ENCODE assay signal across 20 mouse cellular contexts in genomic region chr2:103910601-103911000, GRCm38 (mm10). TPM values are rescaled to one million over a fixed set of nuclear protein-coding genes. Genes with fewer than 3 reads are reported as not detected.
DNase-seq lines count a peak whose midpoint lies in the region; ATAC-seq and TF ChIP-seq lines count a peak whose summit lies in the region.
"Had no signal": no experiment of that assay in that cellular context is flagged by ENCODE, and none has a peak within 500 bp of the region (broad histone marks: within the 10 kb centered on the region; RNA-seq: fewer than 3 reads in every experiment).

No protein-coding gene starts in this region.

- no peak overlapping the region for H3K9ac ChIP-seq in hindbrain, postnatal 0 days (replicated peaks; ENCODE audit: low read length)
- H3K9ac ChIP-seq in hindbrain, embryonic 16.5 days (ENCODE audit: low read depth, low read length): no peak overlapping the region
- no peak overlapping the region for H3K9ac ChIP-seq in liver, embryonic 13.5 days
- H3K9ac ChIP-seq: embryonic facial prominence, embryonic 15.5 days; hindbrain, embryonic 12.5 days; intestine, embryonic 15.5 days had no signal

- H3K4me1 ChIP-seq in hindbrain, postnatal 0 days (ENCODE audit: insufficient read depth, low read length): no peaks in the 10 kb centered on the region
- peaks cover 7% of the 10 kb centered on the region for H3K4me1 ChIP-seq in hindbrain, embryonic 16.5 days (ENCODE audit: control insufficient read depth, insufficient read depth, low read depth, low read length)
- peaks cover 36% of the 10 kb centered on the region for H3K4me1 ChIP-seq in liver, embryonic 13.5 days (replicated peaks)
- H3K4me1 ChIP-seq: intestine, embryonic 15.5 days had no signal

- H3K27me3 ChIP-seq in hindbrain, postnatal 0 days (ENCODE audit: insufficient read depth, low read length): no peaks in the 10 kb centered on the region
- no peaks in the 10 kb centered on the region for H3K27me3 ChIP-seq in hindbrain, embryonic 16.5 days (replicated peaks; ENCODE audit: control insufficient read depth, insufficient read depth, low read length)
- no peaks in the 10 kb centered on the region for H3K27me3 ChIP-seq in liver, embryonic 13.5 days
- H3K27me3 ChIP-seq: embryonic facial prominence, embryonic 15.5 days; hindbrain, embryonic 12.5 days; intestine, embryonic 15.5 days had no signal

- ATAC-seq in hindbrain, postnatal 0 days: peak; percentile 36
- no peak for ATAC-seq in hindbrain, embryonic 16.5 days
- no peak for ATAC-seq in liver, embryonic 13.5 days (ENCODE audit: low read depth)
- ATAC-seq: activated CD4-positive, CD25-positive, alpha-beta regulatory T cell, adult 4 months; forebrain, embryonic 14.5 days; intestine, embryonic 15.5 days; Patski had no signal

- 63% methylated on average over 5 of the region's 5 CpGs for WGBS in hindbrain, postnatal 0 days
- WGBS in hindbrain, embryonic 16.5 days: 83% methylated on average over 5 of the region's 5 CpGs
- WGBS in liver, embryonic 13.5 days (ENCODE audit: insufficient replicate concordance): 86% methylated on average over 5 of the region's 5 CpGs

- no peaks in the 10 kb centered on the region for H3K36me3 ChIP-seq in hindbrain, postnatal 0 days (ENCODE audit: insufficient read depth, low read length)
- H3K36me3 ChIP-seq in hindbrain, embryonic 16.5 days (ENCODE audit: control insufficient read depth, insufficient read depth, low read length): no peaks in the 10 kb centered on the region
- H3K36me3 ChIP-seq in liver, embryonic 13.5 days: peaks cover 25% of the 10 kb centered on the region; the same call in 1 of the 2 replicates
- H3K36me3 ChIP-seq: embryonic facial prominence, embryonic 15.5 days; forebrain, embryonic 10.5 days; hindbrain, embryonic 12.5 days; intestine, embryonic 15.5 days had no signal

- no peak for TF ChIP-seq CTCF in hindbrain, postnatal 0 days (IDR thresholded peaks at IDR 0.05; ENCODE audit: low read depth)

- no peaks in the 10 kb centered on the region for H3K9me3 ChIP-seq in hindbrain, postnatal 0 days (ENCODE audit: low read length)
- H3K9me3 ChIP-seq in hindbrain, embryonic 16.5 days (ENCODE audit: control insufficient read depth, low read length): no peaks in the 10 kb centered on the region
- H3K9me3 ChIP-seq in liver, embryonic 13.5 days (replicated peaks): no peaks in the 10 kb centered on the region
- H3K9me3 ChIP-seq: embryonic facial prominence, embryonic 15.5 days; forebrain, embryonic 10.5 days; hindbrain, embryonic 12.5 days; intestine, embryonic 15.5 days had no signal

- H3K27ac ChIP-seq in hindbrain, postnatal 0 days: no peak overlapping the region
- no peak overlapping the region for H3K27ac ChIP-seq in hindbrain, embryonic 16.5 days (ENCODE audit: low read depth, low read length)
- H3K27ac ChIP-seq in liver, embryonic 13.5 days: peak overlapping the region; percentile 1; the same call in 1 of the 2 replicates
- H3K27ac ChIP-seq: embryonic facial prominence, embryonic 15.5 days; forebrain, embryonic 10.5 days; gastrocnemius, adult 2 months; hindbrain, embryonic 12.5 days; intestine, embryonic 15.5 days had no signal

- peak; percentile 70 to 78 for DNase-seq in cerebellum, postnatal 10 days
- DNase-seq in cerebellum, adult 18-20 months: no peak
- peak; percentile 57 for DNase-seq in hindbrain, postnatal 0 days (ENCODE audit: low spot score)
- DNase-seq in liver, embryonic 13.5 days: no peak
- DNase-seq in liver: no peak
- DNase-seq: adrenal gland, postnatal 14 days; embryo, embryonic 11 days; gastrocnemius, adult 2 months; gastrocnemius, postnatal 25 days; heart, postnatal 10 days; heart, postnatal 4 days had no signal

- no peak overlapping the region for H3K4me2 ChIP-seq in hindbrain, postnatal 0 days (ENCODE audit: low read depth, low read length)
- H3K4me2 ChIP-seq in hindbrain, embryonic 16.5 days (ENCODE audit: low read length): no peak overlapping the region
- H3K4me2 ChIP-seq in liver, embryonic 13.5 days: no peak overlapping the region
- H3K4me2 ChIP-seq: embryonic facial prominence, embryonic 15.5 days; hindbrain, embryonic 12.5 days; intestine, embryonic 15.5 days had no signal

- H3K4me3 ChIP-seq in hindbrain, postnatal 0 days (ENCODE audit: low read length): no peak overlapping the region
- H3K4me3 ChIP-seq in hindbrain, embryonic 16.5 days (ENCODE audit: low read length): no peak overlapping the region
- no peak overlapping the region for H3K4me3 ChIP-seq in liver, embryonic 13.5 days (replicated peaks)
- H3K4me3 ChIP-seq: embryonic facial prominence, embryonic 15.5 days; erythroblast, embryonic 14.5 days; forebrain, embryonic 10.5 days; gastrocnemius, adult 2 months; hindbrain, embryonic 12.5 days; intestine, embryonic 15.5 days had no signal

RNA-seq across cellular contexts. Expression of gene Lmo2, which starts 47.2 kb away (rescaled TPM):
- total RNA-seq in hindbrain, postnatal 0 days (2014; rRNA removed): 25.7 and 28.0 TPM in 2 replicates
- polyA plus RNA-seq in hindbrain, postnatal 0 days (2015; fragmentation: Nextera tagmentation; extraction: Ambion mirVana): 31.2 TPM in 2 replicates
- polyA plus RNA-seq in hindbrain, embryonic 16.5 days (2015; fragmentation: Nextera tagmentation; extraction: Ambion mirVana): 30.9 TPM in 2 replicates
- polyA plus RNA-seq in liver, embryonic 13.5 days (2015; fragmentation: Nextera tagmentation; extraction: Ambion mirVana): 156 and 167 TPM in 2 replicates

Comparison
In these comparisons a context has a peak if more than half of its experiments do, and no peak if none do; other contexts are left out.
1. DNase-seq: peak in cerebellum, postnatal 10 days (2 of 2) and hindbrain, postnatal 0 days (single experiment); none in cerebellum, adult 18-20 months (0 of 2), liver, embryonic 13.5 days (single experiment) and liver (single experiment).